Mouse (Mus musculus): ENCODE measurements around the gene Map1s.

- TF ChIP-seq ZNF384 (IDR thresholded peaks at IDR 0.05; ENCODE audit: low read depth, low read length) (no peak), MAFK (IDR thresholded peaks at IDR 0.05; ENCODE audit: insufficient read depth, low read depth, low read length) (no peak), CHD2 (IDR thresholded peaks at IDR 0.05; ENCODE audit: low read depth, low read length) (no peak), ZC3H11A (IDR thresholded peaks at IDR 0.05; ENCODE audit: borderline replicate concordance, low read depth, low read length) (no peak), HCFC1 (IDR thresholded peaks at IDR 0.05; ENCODE audit: borderline replicate concordance, insufficient read depth, low read length) (no peak)
Measured at GRCm38 (mm10) chr8:70880546-70880945, 25.2 kb upstream of the Map1s start.

Data from ES-E14 (cell line).